Mouse (Mus musculus): Measurements from ENCODE around the gene Miga2.

Miga2 gene

GRCm38 (mm10) chr2:30358533-30359531, 5.2 kb upstream of the Miga2 start, which contains the start of gene Sh3glb2:
TSS of gene Sh3glb2 (minus strand) at chr2:30359337.
- DNase-seq (ENCODE audit: low spot score in 2 of 2): peak in 1 of 2 experiments; percentile 64

- no peak for DNase-seq (ENCODE audit: low spot score in 2 of 2)
These were observed 3.4 kb upstream of the Miga2 start for GRCm38 (mm10) chr2:30360626-30361025.

- DNase-seq (ENCODE audit: low spot score in 2 of 2): no peak
These were observed 1.2 kb upstream of the Miga2 start for GRCm38 (mm10) chr2:30362865-30363264.

GRCm38 (mm10) chr2:30365281-30366069, 1.4 kb downstream of the Miga2 start:
- DNase-seq (ENCODE audit: low spot score in 2 of 2): no peak

GRCm38 (mm10) chr2:30366203-30366602, 2.2 kb downstream of the Miga2 start:
- DNase-seq (ENCODE audit: low spot score in 2 of 2): no peak

GRCm38 (mm10) chr2:30371544-30371943, 7.5 kb downstream of the Miga2 start:
- no peak for DNase-seq (ENCODE audit: low spot score in 2 of 2)

- DNase-seq (ENCODE audit: low spot score in 2 of 2): no peak
These were observed 8.7 kb downstream of the Miga2 start for GRCm38 (mm10) chr2:30372726-30373125.

- no peak for DNase-seq (ENCODE audit: low spot score in 2 of 2)
These were observed 11.9 kb downstream of the Miga2 start for GRCm38 (mm10) chr2:30375893-30376292.

GRCm38 (mm10) chr2:30377721-30378120, 13.7 kb downstream of the Miga2 start:
- no peak for DNase-seq (ENCODE audit: low spot score in 2 of 2)

GRCm38 (mm10) chr2:30379307-30379706, 15.3 kb downstream of the Miga2 start:
- DNase-seq (ENCODE audit: low spot score in 2 of 2): no peak

GRCm38 (mm10) chr2:30380564-30381376, 16.7 kb downstream of the Miga2 start:
- no peak for DNase-seq (ENCODE audit: low spot score in 2 of 2)

GRCm38 (mm10) chr2:30381377-30381725, 17.3 kb downstream of the Miga2 start:
- DNase-seq (ENCODE audit: low spot score in 2 of 2): no peak

- DNase-seq (ENCODE audit: low spot score in 2 of 2): peak in 1 of 2 experiments; percentile 44
These were observed 20.8 kb downstream of the Miga2 start for GRCm38 (mm10) chr2:30384814-30385213.

GRCm38 (mm10) chr2:30385591-30385990, 21.6 kb downstream of the Miga2 start:
- DNase-seq (ENCODE audit: low spot score in 2 of 2): no peak

- no peak for DNase-seq (ENCODE audit: low spot score in 2 of 2)
These were observed 22.9 kb downstream of the Miga2 start for GRCm38 (mm10) chr2:30386913-30387312.

- DNase-seq (ENCODE audit: low spot score in 2 of 2): no peak
These were observed 25.0 kb downstream of the Miga2 start for GRCm38 (mm10) chr2:30389000-30389399.

- DNase-seq (ENCODE audit: low spot score in 2 of 2): peak; percentile 99
These were observed 28.1 kb downstream of the Miga2 start, which contains the start of gene Dolpp1 for GRCm38 (mm10) chr2:30392114-30392576. TSS of gene Dolpp1 (plus strand) at chr2:30392254.

- peak in 1 of 2 experiments; percentile 66 for DNase-seq (ENCODE audit: low spot score in 2 of 2)
These were observed 28.7 kb downstream of the Miga2 start for GRCm38 (mm10) chr2:30392577-30393369.

GRCm38 (mm10) chr2:30393370-30393656, 29.3 kb downstream of the Miga2 start:
- no peak for DNase-seq (ENCODE audit: low spot score in 2 of 2)

GRCm38 (mm10) chr2:30395757-30396156, 31.7 kb downstream of the Miga2 start:
- DNase-seq (ENCODE audit: low spot score in 2 of 2): no peak

- no peak for DNase-seq (ENCODE audit: low spot score in 2 of 2)
These were observed 32.2 kb downstream of the Miga2 start for GRCm38 (mm10) chr2:30396246-30396645.

Data from left cerebral cortex, adult 9 months (tissue).